Mouse (Mus musculus): ENCODE measurements around the gene Eid2b. TPM values are rescaled to one million over a fixed set of nuclear protein-coding genes. Genes with fewer than 3 reads are reported as not detected.

Gene Eid2b
- polyA plus RNA-seq, 1 experiment, result 32.9 TPM

DNA sequence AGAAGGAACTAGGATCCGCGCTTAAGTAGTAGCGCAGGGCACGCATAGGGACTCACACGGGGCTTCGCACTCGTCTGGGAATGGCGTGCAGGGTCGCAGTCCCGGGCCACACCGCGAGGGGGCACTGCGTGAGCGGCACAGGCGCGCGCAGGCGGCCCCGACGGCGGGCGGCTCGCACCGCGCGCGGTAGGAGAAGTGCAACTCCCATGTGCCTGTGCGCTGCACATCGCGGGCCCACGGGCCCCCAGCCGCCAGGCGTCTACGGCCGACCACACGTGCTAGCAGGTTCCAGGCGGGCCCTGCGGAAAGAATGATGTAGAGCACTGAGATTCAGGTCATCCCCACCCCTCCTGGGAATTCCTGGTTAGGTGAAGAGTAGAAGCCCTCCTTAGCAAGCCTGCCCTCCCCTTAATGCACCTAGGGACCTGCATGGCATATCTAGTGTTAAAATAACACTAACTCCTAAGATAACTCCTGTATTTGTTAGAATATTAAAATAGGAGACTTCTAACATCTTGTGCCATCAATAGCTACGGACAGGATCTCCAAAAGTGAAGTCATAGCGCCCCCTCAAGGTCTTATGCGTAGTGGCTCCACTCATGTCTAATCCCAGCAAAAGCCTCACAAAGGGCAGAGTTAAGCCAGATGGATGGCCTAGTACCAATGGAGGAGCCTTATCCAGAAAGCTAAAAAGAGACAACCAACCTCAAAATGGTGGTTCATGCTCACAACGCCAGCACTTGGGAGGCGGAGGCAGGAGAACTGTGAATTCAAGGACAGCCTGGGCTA, 21.5 kb downstream of the Eid2b start:
- DNase-seq (ENCODE audit: extremely low spot score in 1 of 2, low spot score in 1 of 2), result peak in 1 of 2 experiments; percentile 71

- DNase-seq (ENCODE audit: extremely low spot score in 1 of 2, low spot score in 1 of 2), result peak in 1 of 2 experiments; percentile 34
Observed at GRCm38 (mm10) chr7:28301616-28302433, 24.3 kb downstream of the Eid2b start, which contains the start of gene Dll3. Dll3 (minus strand) TSS chr7:28302238.

DNA sequence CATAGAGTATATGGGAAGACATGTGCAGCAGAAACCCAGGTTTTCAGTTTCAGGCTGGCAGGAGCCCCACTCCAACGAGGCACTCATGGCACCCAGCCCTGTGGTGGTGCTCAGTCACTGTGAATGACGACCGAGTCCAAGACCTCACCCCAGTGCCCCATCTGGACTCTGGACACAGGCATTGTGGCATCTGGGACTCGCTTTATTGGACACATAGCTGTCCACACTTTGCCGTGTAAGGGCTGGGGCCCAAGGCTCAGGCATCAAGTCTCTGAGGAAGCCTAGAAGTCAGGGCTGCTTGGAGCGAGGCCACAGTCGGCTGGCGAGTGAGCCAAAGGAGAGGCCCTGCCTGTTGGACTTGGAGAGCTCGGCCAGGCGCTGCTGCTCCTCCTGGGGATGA, 28.1 kb downstream of the Eid2b start:
- DNase-seq (ENCODE audit: extremely low spot score in 1 of 2, low spot score in 1 of 2), result no peak

DNA sequence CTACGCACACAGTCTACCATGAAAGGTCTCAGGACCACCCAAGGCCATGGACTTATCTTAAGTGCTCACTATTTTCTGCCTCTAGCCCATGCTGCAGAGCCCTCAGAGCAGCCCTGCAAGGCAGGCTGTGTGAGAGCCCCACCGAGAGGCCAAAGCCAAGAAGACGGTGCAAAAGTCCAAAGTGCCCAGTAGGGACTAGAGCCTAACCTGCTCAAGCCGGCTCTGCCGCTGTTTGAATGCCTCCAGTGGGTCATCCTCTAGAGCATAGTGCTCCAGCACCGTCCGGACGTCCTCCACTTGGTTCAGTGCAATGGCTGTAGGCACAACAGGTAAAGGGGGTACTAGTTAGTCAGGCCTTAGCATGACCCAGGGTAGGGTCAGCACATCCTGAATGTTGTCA, 28.7 kb downstream of the Eid2b start:
- no peak for DNase-seq (ENCODE audit: extremely low spot score in 1 of 2, low spot score in 1 of 2)

- no peak for DNase-seq (ENCODE audit: extremely low spot score in 1 of 2, low spot score in 1 of 2)
Observed at GRCm38 (mm10) chr7:28309737-28310136, 32.2 kb downstream of the Eid2b start.

GRCm38 (mm10) chr7:28311151-28311925, 33.8 kb downstream of the Eid2b start:
- peak in 1 of 2 experiments; percentile 11 for DNase-seq (ENCODE audit: extremely low spot score in 1 of 2, low spot score in 1 of 2)

GRCm38 (mm10) chr7:28311926-28312543, 34.5 kb downstream of the Eid2b start, which contains the start of gene Timm50:
Timm50 (minus strand) TSS chr7:28312072.
- DNase-seq (ENCODE audit: extremely low spot score in 1 of 2, low spot score in 1 of 2), result peak; percentile 97 to 99

DNA sequence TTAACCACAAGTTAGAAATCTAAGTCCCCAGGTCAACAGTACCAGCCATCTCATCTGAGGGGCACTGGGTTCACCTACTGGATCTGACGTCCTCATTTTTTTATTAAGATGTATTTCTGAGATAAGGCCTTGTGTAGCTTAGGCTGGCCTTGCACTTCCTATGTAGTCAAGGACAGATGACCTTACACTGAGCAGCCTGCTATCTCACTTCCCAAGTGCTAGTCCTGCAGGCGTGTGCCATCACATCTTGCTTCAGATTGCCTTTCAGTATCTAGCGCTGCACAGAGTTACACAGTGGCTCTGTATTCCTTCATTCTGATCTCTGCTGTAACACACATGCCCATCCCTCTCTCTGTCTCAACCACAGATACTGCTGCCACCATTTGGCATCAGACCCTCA, 40.5 kb downstream of the Eid2b start:
- no peak for DNase-seq (ENCODE audit: extremely low spot score in 1 of 2, low spot score in 1 of 2)

DNA sequence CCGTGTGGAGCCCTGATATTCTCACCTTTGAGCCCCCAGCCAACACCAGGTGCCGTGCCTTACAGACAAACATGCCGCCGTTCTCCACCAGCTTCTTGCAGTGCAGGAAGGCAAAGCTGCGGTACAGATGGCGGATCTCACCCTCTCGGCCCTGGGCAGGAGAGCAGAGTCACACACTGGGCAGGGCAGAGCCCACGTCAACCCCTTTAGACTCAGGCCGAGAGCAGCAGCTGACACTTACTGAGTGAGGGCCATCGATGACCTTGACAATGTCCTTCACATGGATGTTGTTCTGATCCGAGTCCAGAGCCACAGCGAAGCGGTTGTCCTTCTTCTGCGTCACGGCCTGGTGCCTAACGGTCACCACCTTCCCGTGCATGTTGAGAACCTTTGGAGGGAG, 41.2 kb downstream of the Eid2b start:
- no peak for DNase-seq (ENCODE audit: extremely low spot score in 1 of 2, low spot score in 1 of 2)

DNA sequence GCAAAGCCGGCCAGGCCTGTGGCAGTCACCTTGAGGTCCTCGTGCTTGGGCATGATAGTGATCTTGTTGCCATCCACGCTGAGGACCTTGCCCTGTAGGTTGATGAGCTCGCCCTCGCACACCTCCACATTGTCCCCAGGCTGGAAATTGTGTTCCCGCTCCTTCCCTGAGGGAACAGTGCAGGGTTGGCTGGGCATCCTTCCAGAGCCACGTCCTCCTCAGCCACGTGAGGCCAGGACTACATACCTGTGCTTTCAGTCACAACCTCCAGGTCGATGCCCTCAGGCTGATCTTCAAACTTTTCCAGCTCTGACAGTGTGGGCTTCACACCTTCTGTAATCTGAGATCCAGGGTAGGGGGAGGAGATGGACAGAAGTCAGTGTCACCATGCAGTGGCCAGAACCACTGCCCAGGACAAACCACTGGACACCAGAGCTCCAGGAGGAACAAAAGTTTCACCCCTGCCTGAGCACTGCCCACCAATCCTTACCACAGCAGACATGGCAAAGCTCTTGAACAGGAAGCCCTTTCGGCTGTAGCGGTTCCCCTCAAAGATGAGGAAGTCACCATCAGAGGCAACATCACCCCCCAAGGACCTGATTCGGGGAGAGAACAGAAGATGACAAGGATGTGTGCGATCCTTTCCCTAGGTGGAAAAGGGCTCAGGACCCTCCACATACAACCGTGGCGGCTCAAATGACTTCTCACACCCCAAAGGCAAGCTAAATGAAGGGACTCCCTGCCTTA, 44.6 kb downstream of the Eid2b start:
- no peak for DNase-seq (ENCODE audit: extremely low spot score in 1 of 2, low spot score in 1 of 2)

- no peak for DNase-seq (ENCODE audit: extremely low spot score in 1 of 2, low spot score in 1 of 2)
Observed at GRCm38 (mm10) chr7:28325293-28325692, 47.8 kb downstream of the Eid2b start.

DNA sequence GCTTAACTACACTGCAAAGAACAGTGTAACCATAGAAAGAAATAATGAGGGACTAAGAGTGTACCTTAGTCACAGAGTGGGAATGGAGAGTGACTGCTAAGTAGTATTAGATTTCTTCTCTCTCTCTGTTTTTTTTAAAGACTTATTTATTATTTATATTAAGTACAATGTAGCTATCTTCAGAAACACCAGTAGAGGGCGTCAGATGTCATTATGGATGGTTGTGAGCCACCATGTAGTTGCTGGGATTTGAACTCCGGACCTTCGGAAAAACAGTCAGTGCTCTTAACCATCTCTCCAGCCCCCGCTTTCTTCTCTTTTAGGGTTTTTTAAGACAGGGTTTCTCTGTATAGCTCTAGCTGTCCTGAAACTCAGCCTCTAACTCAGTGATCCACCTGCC, 48.9 kb downstream of the Eid2b start:
- DNase-seq (ENCODE audit: extremely low spot score in 1 of 2, low spot score in 1 of 2), result no peak

DNA sequence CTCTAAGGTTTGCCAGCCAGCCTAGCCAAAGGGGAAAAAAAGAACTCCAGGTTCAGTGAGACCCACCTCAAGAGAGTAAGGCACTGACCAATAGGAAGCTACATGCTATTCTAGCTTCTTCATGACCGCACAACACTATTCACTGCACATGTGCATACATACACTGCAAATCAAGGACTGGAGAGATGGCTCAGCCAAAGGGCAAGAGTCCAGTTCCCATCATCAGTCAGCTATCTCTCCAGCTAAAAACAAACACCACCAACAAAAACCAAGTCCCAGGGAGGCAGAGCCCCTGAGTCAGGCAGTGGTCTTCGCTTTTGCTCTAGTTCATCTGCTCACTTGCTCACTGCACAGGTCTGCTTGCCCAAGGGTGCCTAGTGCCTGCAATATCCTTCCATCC, 50.7 kb downstream of the Eid2b start:
- DNase-seq (ENCODE audit: extremely low spot score in 1 of 2, low spot score in 1 of 2), result no peak

Other genes starting within 250 kb of the Eid2b start
- gene Psmc4, start 227.6 kb upstream of the Eid2b start, polyA plus RNA-seq (2012; rRNA removed), result 188 and 191 TPM in 2 replicates
- gene Fcgbp, start 206.5 kb upstream of the Eid2b start, polyA plus RNA-seq (2012; rRNA removed), result 0.25 and 0.32 TPM in 2 replicates
- 0.02 TPM in 1 of 2 replicates, not detected in the other for gene 9530053A07Rik, start 148.3 kb upstream of the Eid2b start, polyA plus RNA-seq (2012; rRNA removed)
- gene Fbl, start 108.0 kb upstream of the Eid2b start, polyA plus RNA-seq (2012; rRNA removed), result 90.7 and 99.6 TPM in 2 replicates
- 34.0 and 36.2 TPM in 2 replicates for gene Dyrk1b, start 98.3 kb upstream of the Eid2b start, polyA plus RNA-seq (2012; rRNA removed)
- gene Eid2, start 9.9 kb upstream of the Eid2b start, polyA plus RNA-seq (2012; rRNA removed), result 56.5 and 57.0 TPM in 2 replicates
- gene Selenov, start 13.4 kb downstream of the Eid2b start, polyA plus RNA-seq (2012; rRNA removed), result 1.7 and 1.8 TPM in 2 replicates
- gene Dll3, start 24.5 kb downstream of the Eid2b start, polyA plus RNA-seq (2012; rRNA removed), result 2.0 and 2.6 TPM in 2 replicates
- 53.0 and 58.6 TPM in 2 replicates for gene Timm50, start 34.3 kb downstream of the Eid2b start, polyA plus RNA-seq (2012; rRNA removed)
- gene Supt5, start 61.0 kb downstream of the Eid2b start, polyA plus RNA-seq (2012; rRNA removed), result 114 and 117 TPM in 2 replicates
- gene Rps16, start 72.9 kb downstream of the Eid2b start, polyA plus RNA-seq (2012; rRNA removed), result 618 and 661 TPM in 2 replicates
- gene Plekhg2, start 94.9 kb downstream of the Eid2b start, polyA plus RNA-seq (2012; rRNA removed), result 4.3 and 6.3 TPM in 2 replicates
- gene Zfp36, start 102.5 kb downstream of the Eid2b start, polyA plus RNA-seq (2012; rRNA removed), result 3.1 and 3.9 TPM in 2 replicates
- gene Med29, start 115.0 kb downstream of the Eid2b start, polyA plus RNA-seq (2012; rRNA removed), result 32.8 and 39.2 TPM in 2 replicates
- 149 and 182 TPM in 2 replicates for gene Paf1, start 115.2 kb downstream of the Eid2b start, polyA plus RNA-seq (2012; rRNA removed)
- 4.0 and 5.2 TPM in 2 replicates for gene Gmfg, start 159.7 kb downstream of the Eid2b start, polyA plus RNA-seq (2012; rRNA removed)
- gene Lrfn1, start 174.2 kb downstream of the Eid2b start, polyA plus RNA-seq (2012; rRNA removed), result 39.9 and 40.4 TPM in 2 replicates
- gene Ifnl2, start 232.7 kb downstream of the Eid2b start, polyA plus RNA-seq (2012; rRNA removed), result not detected in 2 replicates
- gene Ifnl3, start 245.1 kb downstream of the Eid2b start, polyA plus RNA-seq (2012; rRNA removed), result not detected in 2 replicates